Mouse (Mus musculus): Measurements from ENCODE around the gene Sec14l1.

DNA sequence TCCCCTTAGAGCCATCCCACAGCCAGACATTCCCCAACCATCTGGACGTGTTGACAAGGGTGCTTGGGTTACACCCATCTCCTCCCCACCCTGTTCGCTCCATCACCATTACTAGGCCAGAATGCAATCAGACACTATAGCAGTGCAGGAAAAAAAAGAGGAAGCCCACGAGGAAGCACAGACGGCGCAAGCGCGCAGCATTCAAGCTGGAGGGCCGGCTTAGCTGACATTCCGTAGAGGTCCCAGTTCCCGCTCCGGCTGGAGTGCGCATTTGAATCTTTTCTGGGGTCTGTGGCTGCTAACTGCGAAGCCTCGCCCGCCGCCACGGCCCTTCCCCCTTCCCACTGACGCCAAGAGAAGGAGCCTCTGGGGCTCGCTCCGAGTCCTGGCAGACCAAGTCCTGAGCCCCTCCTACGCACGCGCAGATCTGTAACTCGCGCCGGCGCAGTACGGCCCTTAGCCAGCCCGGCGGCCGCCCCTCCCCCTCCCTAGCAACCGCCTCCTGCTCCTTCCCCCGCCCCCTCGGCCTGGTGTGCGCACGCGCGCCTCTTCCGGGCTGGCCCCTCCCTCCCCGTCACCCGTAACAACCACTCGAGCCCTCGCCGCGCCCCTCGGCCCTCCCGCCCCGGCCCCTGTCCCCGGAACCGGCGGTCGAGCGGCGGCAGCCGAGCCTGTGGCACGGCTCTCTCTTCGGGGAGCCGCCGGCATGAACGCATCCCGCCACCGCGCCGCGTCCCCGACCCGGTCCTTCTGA lies at the start of gene Sec14l1:
- TF ChIP-seq CTCF (conservative IDR thresholded peaks at IDR 0.05; ENCODE audit: insufficient read depth, insufficient read length, low read depth, low read length) (no peak), POLR2A (IDR thresholded peaks at IDR 0.05; ENCODE audit: low read depth, low read length) (peak; percentile 84)

Measured in kidney, adult 2 months (tissue).